Mouse (Mus musculus): ENCODE results near the gene Acads. TPM values are rescaled to one million over a fixed set of nuclear protein-coding genes. Genes with fewer than 3 reads are reported as not detected.
"Not testable (repeated sequence)": the region's sequence is repeated elsewhere in the genome, so short reads cannot be mapped to it uniquely, and the experiment has no call there.

The Acads gene
- polyA plus RNA-seq, 1 experiment from 2014 or later, result 27.7 TPM

- H3K9me3 ChIP-seq (ENCODE audit: control insufficient read depth, low read length), result no peaks in the 10 kb centered on the region; the same call in 1 of the 2 replicates
- no peak overlapping the region for H3K4me2 ChIP-seq (ENCODE audit: low read depth)
- H3K4me3 ChIP-seq (ENCODE audit: low read depth, low read length), result no peak overlapping the region
- no peak for DNase-seq (ENCODE audit: low spot score)
- ATAC-seq (ENCODE audit: insufficient read depth, low FRiP score, low TSS enrichment), result no peak
- H3K27ac ChIP-seq (ENCODE audit: low read depth, low read length), result no peak overlapping the region
- peaks cover 19% of the 10 kb centered on the region for H3K4me1 ChIP-seq (ENCODE audit: control insufficient read depth, insufficient read depth, low read length)
- H3K9ac ChIP-seq (ENCODE audit: low read length), result no peak overlapping the region
- H3K36me3 ChIP-seq (ENCODE audit: control insufficient read depth, insufficient read depth, low read length), result peaks cover 21% of the 10 kb centered on the region
- WGBS, result 71% methylated on average over 8 of the region's 8 CpGs
- H3K27me3 ChIP-seq (ENCODE audit: control insufficient read depth, insufficient read depth, low read length), result no peaks in the 10 kb centered on the region
Observed at GRCm38 (mm10) chr5:115152132-115152956, 33.2 kb upstream of the Acads start.

- no peak for DNase-seq (ENCODE audit: low spot score)
- peaks cover 15% of the 10 kb centered on the region for H3K4me1 ChIP-seq (ENCODE audit: control insufficient read depth, insufficient read depth, low read length)
- WGBS, result 85% methylated on average over 13 of the region's 13 CpGs
- no peak overlapping the region for H3K4me3 ChIP-seq (ENCODE audit: low read depth, low read length)
- no peaks in the 10 kb centered on the region; the same call in 1 of the 2 replicates for H3K9me3 ChIP-seq (ENCODE audit: control insufficient read depth, low read length)
- no peaks in the 10 kb centered on the region for H3K27me3 ChIP-seq (ENCODE audit: control insufficient read depth, insufficient read depth, low read length)
- H3K4me2 ChIP-seq (ENCODE audit: low read depth), result no peak overlapping the region
- no peak for ATAC-seq (ENCODE audit: insufficient read depth, low FRiP score, low TSS enrichment)
- peaks cover 24% of the 10 kb centered on the region for H3K36me3 ChIP-seq (ENCODE audit: control insufficient read depth, insufficient read depth, low read length)
- no peak overlapping the region for H3K27ac ChIP-seq (ENCODE audit: low read depth, low read length)
- H3K9ac ChIP-seq (ENCODE audit: low read length), result no peak overlapping the region
Observed at GRCm38 (mm10) chr5:115151457-115151856, 32.3 kb upstream of the Acads start.

- DNase-seq (ENCODE audit: low spot score) (no peak), ATAC-seq (ENCODE audit: insufficient read depth, low FRiP score, low TSS enrichment) (no peak)
- no peak overlapping the region; the same call in 1 of the 2 replicates for H3K9ac ChIP-seq (ENCODE audit: low read length)
- H3K9me3 ChIP-seq (ENCODE audit: control insufficient read depth, low read length), result no peaks in the 10 kb centered on the region; the same call in 1 of the 2 replicates
- 84% methylated on average over 5 of the region's 5 CpGs for WGBS
- no peak overlapping the region for H3K4me3 ChIP-seq (ENCODE audit: low read depth, low read length)
- no peak overlapping the region for H3K27ac ChIP-seq (ENCODE audit: low read depth, low read length)
- H3K27me3 ChIP-seq (ENCODE audit: control insufficient read depth, insufficient read depth, low read length), result no peaks in the 10 kb centered on the region
- H3K4me1 ChIP-seq (ENCODE audit: control insufficient read depth, insufficient read depth, low read length), result peaks cover 15% of the 10 kb centered on the region
- H3K36me3 ChIP-seq (ENCODE audit: control insufficient read depth, insufficient read depth, low read length), result peaks cover 24% of the 10 kb centered on the region
- no peak overlapping the region for H3K4me2 ChIP-seq (ENCODE audit: low read depth)
Observed at GRCm38 (mm10) chr5:115150991-115151390, 31.8 kb upstream of the Acads start.

- Histone ChIP-seq H3K4me1 (ENCODE audit: control insufficient read depth, insufficient read depth, low read length) (peaks cover 4% of the 10 kb centered on the region), H3K36me3 (ENCODE audit: control insufficient read depth, insufficient read depth, low read length) (peaks cover 24% of the 10 kb centered on the region), H3K9ac (ENCODE audit: low read length) (no peak overlapping the region), H3K4me3 (ENCODE audit: low read depth, low read length) (no peak overlapping the region), H3K27me3 (ENCODE audit: control insufficient read depth, insufficient read depth, low read length) (no peaks in the 10 kb centered on the region), H3K27ac (ENCODE audit: low read depth, low read length) (no peak overlapping the region), H3K4me2 (ENCODE audit: low read depth) (no peak overlapping the region), H3K9me3 (ENCODE audit: control insufficient read depth, low read length) (no peaks in the 10 kb centered on the region; the same call in 1 of the 2 replicates)
- DNase-seq (ENCODE audit: low spot score) (no peak), ATAC-seq (ENCODE audit: insufficient read depth, low FRiP score, low TSS enrichment) (no peak)
- 96% methylated on average over 14 of the region's 14 CpGs for WGBS
Observed at GRCm38 (mm10) chr5:115149675-115150459, 30.7 kb upstream of the Acads start.

- peaks cover 24% of the 10 kb centered on the region for H3K36me3 ChIP-seq (ENCODE audit: control insufficient read depth, insufficient read depth, low read length)
- ATAC-seq (ENCODE audit: insufficient read depth, low FRiP score, low TSS enrichment); DNase-seq (ENCODE audit: low spot score); H3K9me3 ChIP-seq (ENCODE audit: control insufficient read depth, low read length); H3K9ac ChIP-seq (ENCODE audit: low read length); H3K4me1 ChIP-seq (ENCODE audit: control insufficient read depth, insufficient read depth, low read length); H3K4me3 ChIP-seq (ENCODE audit: low read depth, low read length); H3K27ac ChIP-seq (ENCODE audit: low read depth, low read length); H3K4me2 ChIP-seq (ENCODE audit: low read depth); H3K27me3 ChIP-seq (ENCODE audit: control insufficient read depth, insufficient read depth, low read length): not testable (repeated sequence)
- WGBS, result no CpG with 5 or more reads among the region's 1 CpGs
Observed at GRCm38 (mm10) chr5:115148872-115149271, 29.7 kb upstream of the Acads start.

GRCm38 (mm10) chr5:115148378-115148777, 29.2 kb upstream of the Acads start:
- no peak for DNase-seq (ENCODE audit: low spot score)
- Histone ChIP-seq H3K27me3 (ENCODE audit: control insufficient read depth, insufficient read depth, low read length) (no peaks in the 10 kb centered on the region), H3K9ac (ENCODE audit: low read length) (no peak overlapping the region), H3K27ac (ENCODE audit: low read depth, low read length) (no peak overlapping the region), H3K36me3 (ENCODE audit: control insufficient read depth, insufficient read depth, low read length) (peaks cover 24% of the 10 kb centered on the region), H3K9me3 (ENCODE audit: control insufficient read depth, low read length) (no peaks in the 10 kb centered on the region; the same call in 1 of the 2 replicates), H3K4me1 (ENCODE audit: control insufficient read depth, insufficient read depth, low read length) (0 out of 2 replicates have a peak, but pooled peaks cover 2% of the 10 kb centered on the region), H3K4me2 (ENCODE audit: low read depth) (no peak overlapping the region), H3K4me3 (ENCODE audit: low read depth, low read length) (no peak overlapping the region)
- WGBS, result 90% methylated on average over 8 of the region's 8 CpGs
- ATAC-seq (ENCODE audit: insufficient read depth, low FRiP score, low TSS enrichment), result no peak

GRCm38 (mm10) chr5:115147388-115147787, 28.2 kb upstream of the Acads start:
- DNase-seq (ENCODE audit: low spot score), result no peak
- H3K27me3 ChIP-seq (ENCODE audit: control insufficient read depth, insufficient read depth, low read length), result no peaks in the 10 kb centered on the region
- ATAC-seq (ENCODE audit: insufficient read depth, low FRiP score, low TSS enrichment), result no peak
- WGBS, result 87% methylated on average over 3 of the region's 3 CpGs
- no peak overlapping the region for H3K4me2 ChIP-seq (ENCODE audit: low read depth)
- no peaks in the 10 kb centered on the region for H3K4me1 ChIP-seq (ENCODE audit: control insufficient read depth, insufficient read depth, low read length)
- H3K27ac ChIP-seq (ENCODE audit: low read depth, low read length), result no peak overlapping the region
- H3K9ac ChIP-seq (ENCODE audit: low read length), result no peak overlapping the region
- peaks cover 24% of the 10 kb centered on the region for H3K36me3 ChIP-seq (ENCODE audit: control insufficient read depth, insufficient read depth, low read length)
- no peaks in the 10 kb centered on the region; the same call in 1 of the 2 replicates for H3K9me3 ChIP-seq (ENCODE audit: control insufficient read depth, low read length)
- no peak overlapping the region for H3K4me3 ChIP-seq (ENCODE audit: low read depth, low read length)

- Histone ChIP-seq H3K27ac (ENCODE audit: low read depth, low read length) (no peak overlapping the region), H3K27me3 (ENCODE audit: control insufficient read depth, insufficient read depth, low read length) (no peaks in the 10 kb centered on the region), H3K4me1 (ENCODE audit: control insufficient read depth, insufficient read depth, low read length) (no peaks in the 10 kb centered on the region), H3K4me2 (ENCODE audit: low read depth) (no peak overlapping the region), H3K36me3 (ENCODE audit: control insufficient read depth, insufficient read depth, low read length) (peaks cover 24% of the 10 kb centered on the region), H3K9ac (ENCODE audit: low read length) (no peak overlapping the region), H3K4me3 (ENCODE audit: low read depth, low read length) (no peak overlapping the region), H3K9me3 (ENCODE audit: control insufficient read depth, low read length) (no peaks in the 10 kb centered on the region; the same call in 1 of the 2 replicates)
- DNase-seq (ENCODE audit: low spot score) (no peak), ATAC-seq (ENCODE audit: insufficient read depth, low FRiP score, low TSS enrichment) (no peak)
Observed at GRCm38 (mm10) chr5:115146747-115147130, 27.6 kb upstream of the Acads start.

All from neural tube, embryonic 11.5 days (tissue).